Mouse (Mus musculus) embryonic facial prominence, embryonic 14.5 days (tissue): ENCODE results near the gene Crybb1. TPM values are rescaled to one million over a fixed set of nuclear protein-coding genes. Genes with fewer than 3 reads are reported as not detected.

ENCODE experiments used
- ATAC-seq: fragments of 200-750 bp; cut with Nextera tagmentation; 2 replicates; pipeline ENCODE4 v1.8.0; 2017; ENCODE audit warnings: low read depth, moderate number of reproducible peaks, moderate TSS enrichment
- DNase-seq: peaks from one replicate; pipeline ENCODE4 v3.0.0-alpha.2; 2015; ENCODE audit warnings: low spot score
- H3K27ac ChIP-seq: fragments of 300-500 bp; sonication (generic); replicated peaks from 2 replicates; pipeline ENCODE4 v1.5.1; 2014; ENCODE audit warnings: low read depth, mild to moderate bottlenecking, low read length, moderate library complexity
- H3K27me3 ChIP-seq: fragments of 300-500 bp; sonication (generic); replicated peaks from 2 replicates; pipeline ENCODE4 v1.6.1; 2014; ENCODE audit warnings: low read length; ENCODE audit not compliant: control insufficient read depth, insufficient read depth
- H3K36me3 ChIP-seq: fragments of 300-500 bp; sonication (generic); 2 replicates; pipeline ENCODE4 v1.6.1; 2014; ENCODE audit warnings: low read length, mixed read lengths; ENCODE audit not compliant: control insufficient read depth, insufficient read depth
- H3K4me1 ChIP-seq: fragments of 300-500 bp; sonication (generic); 2 replicates; pipeline ENCODE4 v1.6.1; 2014; ENCODE audit warnings: antibody characterized with exemption, low read length; ENCODE audit not compliant: control insufficient read depth, insufficient read depth
- H3K4me2 ChIP-seq: fragments of 300-500 bp; sonication (generic); 2 replicates; pipeline ENCODE4 v1.6.1; 2014; ENCODE audit warnings: low read depth, mild to moderate bottlenecking, low read length, moderate library complexity, mixed read lengths
- H3K4me3 ChIP-seq: fragments of 300-500 bp; sonication (generic); 2 replicates; pipeline ENCODE4 v1.5.1; 2014; ENCODE audit warnings: low read depth, mild to moderate bottlenecking, low read length
- H3K9ac ChIP-seq: fragments of 300-500 bp; sonication (generic); 2 replicates; pipeline ENCODE4 v1.6.1; 2014; ENCODE audit warnings: low read depth, mild to moderate bottlenecking, low read length, moderate library complexity, mixed read lengths
- H3K9me3 ChIP-seq: fragments of 300-500 bp; sonication (generic); 2 replicates; pipeline ENCODE4 v1.6.1; 2016; ENCODE audit warnings: low read length; ENCODE audit not compliant: control insufficient read depth
- WGBS: fragments of 180-500 bp; shearing (Covaris S2); extraction: QIAGEN DNeasy Blood & Tissue Kit; methylation state at CpG from one replicate; pipeline ENCODE4 v1.1.7; 2014; 5-methylcytosine and 5-hydroxymethylcytosine counted together
- polyA plus RNA-seq: library from polyadenylated mRNA; unstranded; fragments of >200 nt; fragmentation: Nextera tagmentation; extraction: Ambion mirVana; gene quantifications from 2 replicates; pipeline ENCODE4 v1.2.1, GENCODE M21; 2014

Gene Crybb1
- polyA plus RNA-seq, 1 experiment from 2014 or later = 3.2 TPM

DNA sequence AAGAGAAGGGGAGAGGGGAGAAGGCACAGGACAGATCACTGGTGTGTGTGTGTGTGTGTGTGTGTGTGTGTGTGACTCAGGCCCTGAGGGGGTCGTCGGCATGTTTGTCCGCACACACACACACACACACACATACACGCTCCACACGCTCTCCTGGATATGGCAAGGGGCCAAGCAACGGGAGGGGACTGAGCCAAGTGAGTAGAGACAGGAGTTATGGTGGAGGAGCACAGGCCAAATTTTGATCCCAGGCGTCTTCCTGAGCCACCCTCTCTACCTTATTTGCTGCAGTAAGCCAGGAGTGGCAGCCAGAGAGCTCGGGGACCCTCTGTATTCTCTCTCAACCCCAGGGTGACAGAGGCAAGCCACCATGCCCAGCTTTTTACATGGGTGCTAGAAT is 33.6 kb downstream of the Crybb1 start:
- H3K27ac ChIP-seq = no peak overlapping the region
- no peak for DNase-seq
- H3K4me1 ChIP-seq = no peaks in the 10 kb centered on the region; the same call in 1 of the 2 replicates
- H3K27me3 ChIP-seq = no peaks in the 10 kb centered on the region
- H3K9ac ChIP-seq = no peak overlapping the region
- no peak for ATAC-seq
- no peaks in the 10 kb centered on the region for H3K36me3 ChIP-seq
- no peak overlapping the region for H3K4me3 ChIP-seq
- no peaks in the 10 kb centered on the region for H3K9me3 ChIP-seq
- WGBS = 46% methylated on average over 4 of the region's 8 CpGs
- no peak overlapping the region for H3K4me2 ChIP-seq

DNA sequence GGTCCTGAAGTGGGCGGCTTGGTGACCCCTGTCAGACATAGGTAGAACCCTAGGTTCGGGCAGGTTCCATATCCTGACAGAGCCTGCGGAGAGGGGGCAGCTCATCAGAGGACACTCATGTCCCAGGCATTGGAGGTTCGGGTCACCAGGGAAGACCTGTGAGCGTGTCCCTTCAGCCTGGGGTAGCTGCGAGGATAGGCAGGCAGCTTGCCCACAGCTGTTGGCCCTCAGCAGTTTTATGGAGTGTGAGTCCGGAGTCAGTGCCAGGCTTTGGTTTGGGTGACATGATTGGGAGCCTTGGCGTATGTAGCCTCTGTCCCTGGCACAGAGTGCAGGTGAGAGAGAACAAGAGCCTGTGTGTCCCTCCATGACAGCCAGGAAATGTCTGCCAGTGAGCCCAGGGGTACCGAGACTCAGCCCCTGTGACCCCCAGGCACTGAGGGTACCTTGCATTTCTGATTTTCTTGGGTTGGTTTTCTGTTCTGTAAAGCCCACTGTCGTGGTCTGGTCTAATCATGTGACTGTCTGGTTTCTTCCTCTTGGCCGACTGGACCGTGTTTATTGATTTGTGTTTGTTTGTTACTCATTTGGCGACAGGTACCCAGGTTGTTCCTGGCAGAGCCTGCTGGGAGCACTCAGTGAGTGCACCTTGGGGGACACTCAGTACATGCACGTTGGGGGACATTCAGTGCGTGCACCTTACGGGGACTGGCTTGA is 34.4 kb downstream of the Crybb1 start:
- H3K9me3 ChIP-seq = no peaks in the 10 kb centered on the region
- H3K9ac ChIP-seq = no peak overlapping the region
- no peak for DNase-seq
- H3K27ac ChIP-seq = no peak overlapping the region
- no peak for ATAC-seq
- H3K36me3 ChIP-seq = no peaks in the 10 kb centered on the region
- WGBS = 82% methylated on average over 16 of the region's 16 CpGs
- peaks cover 6% of the 10 kb centered on the region for H3K4me1 ChIP-seq
- no peak overlapping the region for H3K4me3 ChIP-seq
- no peak overlapping the region for H3K4me2 ChIP-seq
- no peaks in the 10 kb centered on the region for H3K27me3 ChIP-seq

DNA sequence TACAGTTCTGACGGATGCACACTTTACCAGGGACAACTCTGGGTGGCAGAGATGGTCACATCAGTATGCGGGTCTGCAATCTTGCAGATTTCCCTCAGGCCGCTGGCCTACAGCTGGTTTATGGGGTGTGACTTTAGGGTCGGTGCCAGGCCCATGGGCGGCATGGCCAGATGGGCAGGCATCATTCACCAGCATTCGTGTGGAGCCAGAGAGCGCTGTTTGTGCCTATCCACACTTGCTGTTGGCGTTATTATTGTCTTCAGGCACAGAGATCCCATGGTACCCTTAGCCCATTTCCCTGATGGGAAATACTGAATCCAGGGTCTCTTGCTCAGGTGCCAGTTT is 34.9 kb downstream of the Crybb1 start:
- Histone ChIP-seq H3K9ac (no peak overlapping the region), H3K4me3 (no peak overlapping the region), H3K27ac (no peak overlapping the region), H3K4me1 (peaks cover 6% of the 10 kb centered on the region), H3K9me3 (no peaks in the 10 kb centered on the region), H3K4me2 (no peak overlapping the region), H3K36me3 (no peaks in the 10 kb centered on the region), H3K27me3 (no peaks in the 10 kb centered on the region)
- no peak for ATAC-seq
- no peak for DNase-seq
- WGBS = 91% methylated on average over 8 of the region's 8 CpGs

DNA sequence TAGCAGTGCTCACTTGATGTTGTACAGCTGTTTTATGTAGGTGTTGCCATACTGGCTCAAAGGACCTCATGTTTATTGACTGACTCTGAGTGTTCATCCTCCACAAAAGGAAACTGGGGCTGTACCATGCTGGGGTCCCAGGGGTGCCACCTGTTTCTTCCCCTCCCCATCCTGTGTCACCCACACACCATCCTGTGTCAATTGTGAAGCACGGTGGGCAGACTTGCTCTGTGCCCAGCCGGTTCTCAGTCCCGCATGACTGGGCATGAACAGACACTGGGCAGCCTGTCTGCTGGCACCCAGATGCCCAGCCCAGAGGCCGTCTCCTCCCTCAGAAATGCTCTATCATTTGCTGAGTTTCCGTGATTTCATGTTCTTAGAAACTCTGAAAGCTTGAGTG is 36.3 kb downstream of the Crybb1 start:
- no peak overlapping the region for H3K4me2 ChIP-seq
- H3K4me3 ChIP-seq = no peak overlapping the region
- H3K27me3 ChIP-seq = no peaks in the 10 kb centered on the region
- no peak overlapping the region for H3K27ac ChIP-seq
- H3K4me1 ChIP-seq = peaks cover 6% of the 10 kb centered on the region
- H3K9ac ChIP-seq = no peak overlapping the region
- WGBS = 83% methylated on average over 5 of the region's 5 CpGs
- no peaks in the 10 kb centered on the region for H3K36me3 ChIP-seq
- H3K9me3 ChIP-seq = no peaks in the 10 kb centered on the region
- DNase-seq (no peak), ATAC-seq (no peak)

DNA sequence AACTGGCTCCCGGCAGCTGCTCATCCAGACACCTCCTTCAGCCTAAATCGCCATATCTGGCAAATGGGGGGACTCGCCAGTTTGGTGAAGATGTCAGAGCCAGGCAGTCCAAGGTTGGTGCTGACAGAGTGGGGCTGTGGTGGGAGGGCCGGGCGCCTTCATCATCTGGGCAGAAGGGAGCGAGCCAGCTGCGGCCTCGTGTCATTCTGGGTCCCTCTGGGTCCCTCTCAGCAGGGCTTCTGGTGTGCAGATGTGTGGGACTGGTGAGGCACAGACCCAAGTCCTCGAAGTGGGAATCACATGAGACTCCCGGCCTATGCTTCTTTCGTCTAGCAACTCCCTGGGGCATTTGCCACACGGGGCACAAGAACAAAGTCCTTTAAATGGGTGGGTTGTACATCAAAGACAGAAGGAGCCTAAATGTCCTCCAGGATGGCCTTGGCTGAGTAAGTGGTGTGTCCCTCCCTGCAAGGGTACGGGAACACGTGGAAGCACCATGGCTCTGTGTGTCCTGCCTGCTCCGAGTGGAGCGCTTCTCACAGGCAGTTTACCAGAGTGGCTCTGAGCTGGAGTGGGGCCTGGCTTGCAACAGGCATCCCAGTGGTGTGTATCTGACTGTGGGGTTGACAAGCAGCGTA is 36.8 kb downstream of the Crybb1 start:
- WGBS = 71% methylated on average over 17 of the region's 17 CpGs

DNA sequence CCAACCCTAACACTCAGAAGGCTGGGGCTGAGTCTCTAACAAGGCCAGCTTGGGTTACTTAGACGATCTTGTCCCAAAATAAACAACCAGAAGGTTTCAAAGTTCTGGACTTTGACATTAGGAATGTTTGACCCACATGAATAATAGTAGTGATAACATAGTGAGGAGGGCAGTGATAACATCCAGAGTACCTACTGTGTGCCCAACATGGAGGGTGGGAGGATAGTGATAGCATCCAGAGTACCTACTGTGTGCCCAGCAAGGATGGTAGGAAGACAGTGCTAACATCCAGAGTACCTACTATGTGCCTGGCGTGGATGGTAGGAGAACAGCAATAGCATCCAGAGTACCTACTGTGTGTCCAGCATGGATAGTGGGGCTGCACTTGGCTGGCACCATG is 38.2 kb downstream of the Crybb1 start:
- Histone ChIP-seq H3K27me3 (no peaks in the 10 kb centered on the region), H3K9me3 (no peaks in the 10 kb centered on the region), H3K4me1 (peaks cover 6% of the 10 kb centered on the region; the same call in 1 of the 2 replicates), H3K4me2 (no peak overlapping the region), H3K4me3 (no peak overlapping the region), H3K27ac (no peak overlapping the region), H3K36me3 (no peaks in the 10 kb centered on the region), H3K9ac (no peak overlapping the region)
- ATAC-seq = no peak
- DNase-seq = no peak
- 69% methylated on average over 2 of the region's 2 CpGs for WGBS

More for the DNA sequence above, 36.8 kb downstream of the Crybb1 start:
- Histone ChIP-seq H3K36me3 (no peaks in the 10 kb centered on the region), H3K9ac (no peak overlapping the region), H3K4me1 (peaks cover 6% of the 10 kb centered on the region; the same call in 1 of the 2 replicates), H3K27me3 (no peaks in the 10 kb centered on the region), H3K27ac (no peak overlapping the region), H3K4me2 (no peak overlapping the region), H3K9me3 (no peaks in the 10 kb centered on the region), H3K4me3 (no peak overlapping the region)
- no peak for ATAC-seq
- DNase-seq = no peak

DNA sequence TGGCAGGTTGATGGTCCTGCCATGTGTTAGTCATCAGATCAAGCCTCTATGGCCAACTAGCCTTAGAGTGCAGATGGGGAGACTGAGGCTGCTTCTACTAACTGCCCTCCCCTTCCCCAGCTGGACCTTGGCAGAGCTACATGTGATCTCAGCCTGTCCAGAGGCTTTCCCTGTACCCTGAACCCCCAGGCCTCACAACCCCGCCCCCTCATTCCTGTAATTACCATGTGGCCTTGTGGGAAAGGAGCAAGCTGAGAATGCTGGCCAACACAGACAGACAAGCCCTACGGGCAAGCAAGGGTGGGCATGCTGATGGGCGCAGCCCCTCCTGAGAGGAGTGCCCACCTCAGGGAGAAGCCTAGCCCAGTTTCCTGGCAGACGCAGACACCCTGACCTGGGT is 39.1 kb downstream of the Crybb1 start:
- Histone ChIP-seq H3K36me3 (no peaks in the 10 kb centered on the region), H3K4me2 (no peak overlapping the region), H3K4me3 (no peak overlapping the region), H3K27me3 (no peaks in the 10 kb centered on the region), H3K27ac (no peak overlapping the region), H3K4me1 (peaks cover 6% of the 10 kb centered on the region; the same call in 1 of the 2 replicates), H3K9me3 (no peaks in the 10 kb centered on the region), H3K9ac (no peak overlapping the region)
- ATAC-seq (no peak), DNase-seq (no peak)
- WGBS = 75% methylated on average over 4 of the region's 4 CpGs

DNA sequence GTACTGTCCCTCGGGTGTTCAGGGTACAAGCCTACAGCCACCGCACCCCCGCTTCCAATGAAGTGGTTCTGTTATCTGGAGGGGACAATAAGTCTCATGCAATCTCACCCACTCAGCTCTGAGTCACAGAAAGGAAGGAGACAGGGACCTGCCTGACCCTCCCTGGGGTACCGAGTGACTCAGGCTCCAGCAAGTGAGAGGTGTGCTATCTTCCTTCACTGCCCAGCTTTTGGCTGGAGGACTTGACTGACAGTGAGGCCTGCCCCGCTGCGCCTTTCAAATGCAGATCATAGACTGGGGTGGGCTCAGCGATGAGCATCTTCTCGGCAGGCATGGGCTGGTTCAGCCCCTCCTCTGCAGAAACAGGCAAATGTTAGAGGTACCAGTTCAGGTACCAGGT is 39.5 kb downstream of the Crybb1 start:
- H3K4me1 ChIP-seq = peaks cover 6% of the 10 kb centered on the region; the same call in 1 of the 2 replicates
- ATAC-seq = no peak
- no peaks in the 10 kb centered on the region for H3K27me3 ChIP-seq

DNA sequence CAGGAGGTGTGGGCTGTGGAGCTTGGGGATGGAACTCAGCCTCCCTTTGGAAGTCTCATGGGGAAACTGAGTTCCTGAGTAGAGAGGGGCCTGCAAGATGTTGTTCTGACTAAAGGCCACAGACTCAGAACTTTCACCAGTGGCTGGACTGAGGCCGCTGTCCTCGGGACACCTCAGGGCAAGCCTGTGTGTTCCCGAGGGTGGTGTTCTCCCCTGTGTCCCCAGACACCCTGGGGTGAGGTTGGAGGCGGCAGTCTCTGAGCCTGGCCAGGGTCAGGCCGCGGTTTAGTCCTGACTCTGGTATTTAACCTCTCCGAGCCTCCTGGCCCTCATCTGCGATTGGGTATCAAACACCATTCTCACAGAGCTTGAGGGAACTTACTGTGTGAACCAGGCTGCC is 39.9 kb downstream of the Crybb1 start:
- H3K36me3 ChIP-seq = no peaks in the 10 kb centered on the region
- ATAC-seq = no peak
- H3K4me2 ChIP-seq = no peak overlapping the region
- no peaks in the 10 kb centered on the region for H3K9me3 ChIP-seq
- H3K27me3 ChIP-seq = no peaks in the 10 kb centered on the region
- peaks cover 6% of the 10 kb centered on the region; the same call in 1 of the 2 replicates for H3K4me1 ChIP-seq
- WGBS = 63% methylated on average over 8 of the region's 8 CpGs
- H3K4me3 ChIP-seq = no peak overlapping the region
- no peak overlapping the region for H3K27ac ChIP-seq
- DNase-seq = no peak
- H3K9ac ChIP-seq = no peak overlapping the region

More for the DNA sequence above, 39.5 kb downstream of the Crybb1 start:
- no peak for DNase-seq
- no peak overlapping the region for H3K27ac ChIP-seq
- no peak overlapping the region for H3K9ac ChIP-seq
- no peak overlapping the region for H3K4me3 ChIP-seq
- no peaks in the 10 kb centered on the region for H3K36me3 ChIP-seq
- no peaks in the 10 kb centered on the region for H3K9me3 ChIP-seq
- no peak overlapping the region for H3K4me2 ChIP-seq
- WGBS = 46% methylated on average over 8 of the region's 8 CpGs
